Comparison of ENCODE assay signal across 8 mouse cellular contexts in genomic region chr11:82907651-82908607, GRCm38 (mm10). TPM values are rescaled to one million over a fixed set of nuclear protein-coding genes. Genes with fewer than 3 reads are reported as not detected.
DNase-seq lines count a peak whose midpoint lies in the region; ATAC-seq and TF ChIP-seq lines count a peak whose summit lies in the region.

Gene Nle1, minus strand, starts transcription at chr11:82908411.

- peak; percentile 69 for DNase-seq in MEL-GATA-1-ER (ENCODE audit: extremely low read depth, low read depth)
- peak; percentile 94 for DNase-seq in cerebellum, adult 8-10 months
- peak; percentile 93 for DNase-seq in hindbrain, embryonic 10.5 days (ENCODE audit: low spot score)
- DNase-seq in layer of hippocampus, adult 9-11 months, result peak; percentile 87
- DNase-seq in lung, postnatal 0 days (ENCODE audit: low spot score), result peak; percentile 94
- DNase-seq in ovary, postnatal 14 days (ENCODE audit: low spot score), result peak; percentile 95
- DNase-seq in thymus, postnatal 14 days, result peak; percentile 96

- TF ChIP-seq EP300 in lung, postnatal 0 days (IDR thresholded peaks at IDR 0.05), result no peak

- H3K9me3 ChIP-seq in hindbrain, embryonic 10.5 days, result no peaks in the 10 kb centered on the region
- H3K9me3 ChIP-seq in lung, postnatal 0 days (ENCODE audit: low read length), result no peaks in the 10 kb centered on the region

- WGBS in hindbrain, embryonic 10.5 days, result 2% methylated on average over 73 of the region's 73 CpGs
- WGBS in lung, postnatal 0 days, result 1% methylated on average over 72 of the region's 73 CpGs

- H3K27ac ChIP-seq in hindbrain, embryonic 10.5 days, result peak within 1 kb of the TSS; percentile 89
- no peak within 1 kb of the TSS for H3K27ac ChIP-seq in lung, postnatal 0 days (ENCODE audit: low read length)

- H3K36me3 ChIP-seq in hindbrain, embryonic 10.5 days, result peaks cover 39% of the 10 kb centered on the region
- peaks cover 2% of the 10 kb centered on the region for H3K36me3 ChIP-seq in lung, postnatal 0 days (ENCODE audit: insufficient read depth, low read length)

- H3K9ac ChIP-seq in lung, postnatal 0 days (replicated peaks; ENCODE audit: low read depth), result peak within 1 kb of the TSS; percentile 65

- peak; percentile 96 for TF ChIP-seq CTCF in lung, postnatal 0 days (IDR thresholded peaks at IDR 0.05)

- ATAC-seq in frontal cortex, adult (ENCODE audit: low TSS enrichment), result peak; percentile 97
- peak; percentile 87 for ATAC-seq in lung, postnatal 0 days

- peak within 1 kb of the TSS; percentile 83 for H3K4me2 ChIP-seq in lung, postnatal 0 days (replicated peaks; ENCODE audit: low read depth, low read length)

- H3K4me1 ChIP-seq in hindbrain, embryonic 10.5 days (replicated peaks), result peaks cover 14% of the 10 kb centered on the region
- peaks cover 6% of the 10 kb centered on the region; the same call in 1 of the 2 replicates for H3K4me1 ChIP-seq in lung, postnatal 0 days (ENCODE audit: insufficient read depth, low read depth, low read length)

- peaks cover 18% of the 10 kb centered on the region for H3K27me3 ChIP-seq in hindbrain, embryonic 10.5 days (ENCODE audit: insufficient read depth, poor library complexity, severe bottlenecking)
- no peaks in the 10 kb centered on the region for H3K27me3 ChIP-seq in lung, postnatal 0 days (replicated peaks; ENCODE audit: insufficient read depth, low read length)

- peak within 1 kb of the TSS; percentile 90 for H3K4me3 ChIP-seq in hindbrain, embryonic 10.5 days
- peak within 1 kb of the TSS; percentile 64 for H3K4me3 ChIP-seq in lung, postnatal 0 days (ENCODE audit: low read depth, low read length)

RNA-seq across cellular contexts. Expression of gene Nle1, which starts in this region (rescaled TPM):
- polyA plus RNA-seq in hindbrain, embryonic 10.5 days (2016; fragmentation: Nextera tagmentation; extraction: Ambion mirVana), result 37.0 and 41.3 TPM in 2 replicates
- 9.5 and 10.8 TPM in 2 replicates for polyA plus RNA-seq in lung, postnatal 0 days (2015; fragmentation: Nextera tagmentation; extraction: Ambion mirVana)
